27 mouse cellular contexts compared by ENCODE assay signal in genomic region chr2:44561789-44562188, GRCm38 (mm10).
"Had no signal": no experiment of that assay in that cellular context is flagged by ENCODE, and none has a peak within 500 bp of the region (broad histone marks: within the 10 kb centered on the region; RNA-seq: fewer than 3 reads in every experiment).

No protein-coding gene starts in this region.

- H3K36me3 ChIP-seq: limb, embryonic 10.5 days; limb, embryonic 13.5 days; limb, embryonic 15.5 days; liver, embryonic 12.5 days; liver, embryonic 13.5 days; liver, embryonic 15.5 days; lung, embryonic 15.5 days; midbrain, embryonic 10.5 days; midbrain, embryonic 12.5 days; midbrain, embryonic 15.5 days had no signal

- H3K4me1 ChIP-seq: liver, embryonic 15.5 days had no signal

- H3K27me3 ChIP-seq: limb, embryonic 13.5 days; limb, embryonic 15.5 days; lung, embryonic 15.5 days had no signal

- H3K9ac ChIP-seq: limb, embryonic 12.5 days; limb, embryonic 13.5 days; limb, embryonic 15.5 days; liver, embryonic 12.5 days; liver, embryonic 13.5 days; liver, embryonic 14.5 days; liver, embryonic 15.5 days; liver, postnatal 0 days; lung, embryonic 14.5 days; lung, embryonic 15.5 days; midbrain, embryonic 12.5 days; midbrain, embryonic 13.5 days; midbrain, embryonic 15.5 days had no signal

- H3K4me3 ChIP-seq: limb, embryonic 10.5 days; limb, embryonic 12.5 days; limb, embryonic 13.5 days; limb, embryonic 15.5 days; liver, embryonic 12.5 days; liver, embryonic 13.5 days; liver, embryonic 15.5 days; lung, embryonic 15.5 days; megakaryocyte, embryonic 14.5 days; midbrain, embryonic 10.5 days; midbrain, embryonic 12.5 days; midbrain, embryonic 13.5 days; midbrain, embryonic 15.5 days; myocyte had no signal

- DNase-seq: left cerebral cortex, postnatal 4 days; liver; liver, embryonic 13.5 days; liver, postnatal 0 days; lung, adult 18-20 months; lung, adult 2 months; lung, embryonic 14.5 days; lung, postnatal 10 days; lung, postnatal 14 days; lung, postnatal 36 days; lung, postnatal 4 days; midbrain, embryonic 14.5 days had no signal

- H3K27ac ChIP-seq: limb, embryonic 10.5 days; limb, embryonic 12.5 days; limb, embryonic 13.5 days; limb, embryonic 15.5 days; liver, embryonic 12.5 days; liver, embryonic 13.5 days; liver, embryonic 14.5 days; liver, embryonic 15.5 days; lung, embryonic 15.5 days; macrophage; midbrain, embryonic 10.5 days; midbrain, embryonic 12.5 days; midbrain, embryonic 13.5 days; midbrain, embryonic 15.5 days had no signal
